Mouse (Mus musculus) midbrain, embryonic 10.5 days (tissue): ENCODE measurements around the gene Pak7. TPM values are rescaled to one million over a fixed set of nuclear protein-coding genes. Genes with fewer than 3 reads are reported as not detected.
"Not testable (repeated sequence)": the region's sequence is repeated elsewhere in the genome, so short reads cannot be mapped to it uniquely, and the experiment has no call there.

Source experiments
- DNase-seq: peaks from one replicate; pipeline ENCODE4 v3.0.0-alpha.2; 2017; ENCODE audit warnings: low spot score
- H3K27ac ChIP-seq: fragments of 300-500 bp; sonication (generic); replicated peaks from 2 replicates; pipeline ENCODE4 v1.5.1; 2016; ENCODE audit warnings: mild to moderate bottlenecking
- H3K27me3 ChIP-seq: fragments of 300-500 bp; sonication (generic); 2 replicates; pipeline ENCODE4 v1.6.1; 2016; ENCODE audit warnings: low read depth, mild to moderate bottlenecking; ENCODE audit not compliant: poor library complexity, severe bottlenecking
- H3K36me3 ChIP-seq: fragments of 300-500 bp; sonication (generic); 2 replicates; pipeline ENCODE4 v1.6.1; 2016; ENCODE audit warnings: mild to moderate bottlenecking, moderate library complexity
- H3K4me1 ChIP-seq: fragments of 300-500 bp; sonication (generic); 2 replicates; pipeline ENCODE4 v1.6.1; 2016
- H3K4me3 ChIP-seq: fragments of 300-500 bp; sonication (generic); 2 replicates; pipeline ENCODE4 v1.5.1; 2016; ENCODE audit warnings: mild to moderate bottlenecking, moderate library complexity
- H3K9me3 ChIP-seq: fragments of 300-500 bp; sonication (generic); replicated peaks from 2 replicates; pipeline ENCODE4 v1.6.1; 2016; ENCODE audit warnings: mild to moderate bottlenecking
- WGBS: fragments of 180-500 bp; shearing (Covaris S2); methylation state at CpG from one replicate; pipeline ENCODE4 v1.1.7; 2016; 5-methylcytosine and 5-hydroxymethylcytosine counted together
- polyA plus RNA-seq: library from polyadenylated mRNA; unstranded; fragments of >200 nt; fragmentation: Nextera tagmentation; extraction: Ambion mirVana; gene quantifications from 2 replicates; pipeline ENCODE4 v1.2.1, GENCODE M21; 2016

The Pak7 gene
- 2.9 and 6.3 TPM in 2 replicates for polyA plus RNA-seq

DNA sequence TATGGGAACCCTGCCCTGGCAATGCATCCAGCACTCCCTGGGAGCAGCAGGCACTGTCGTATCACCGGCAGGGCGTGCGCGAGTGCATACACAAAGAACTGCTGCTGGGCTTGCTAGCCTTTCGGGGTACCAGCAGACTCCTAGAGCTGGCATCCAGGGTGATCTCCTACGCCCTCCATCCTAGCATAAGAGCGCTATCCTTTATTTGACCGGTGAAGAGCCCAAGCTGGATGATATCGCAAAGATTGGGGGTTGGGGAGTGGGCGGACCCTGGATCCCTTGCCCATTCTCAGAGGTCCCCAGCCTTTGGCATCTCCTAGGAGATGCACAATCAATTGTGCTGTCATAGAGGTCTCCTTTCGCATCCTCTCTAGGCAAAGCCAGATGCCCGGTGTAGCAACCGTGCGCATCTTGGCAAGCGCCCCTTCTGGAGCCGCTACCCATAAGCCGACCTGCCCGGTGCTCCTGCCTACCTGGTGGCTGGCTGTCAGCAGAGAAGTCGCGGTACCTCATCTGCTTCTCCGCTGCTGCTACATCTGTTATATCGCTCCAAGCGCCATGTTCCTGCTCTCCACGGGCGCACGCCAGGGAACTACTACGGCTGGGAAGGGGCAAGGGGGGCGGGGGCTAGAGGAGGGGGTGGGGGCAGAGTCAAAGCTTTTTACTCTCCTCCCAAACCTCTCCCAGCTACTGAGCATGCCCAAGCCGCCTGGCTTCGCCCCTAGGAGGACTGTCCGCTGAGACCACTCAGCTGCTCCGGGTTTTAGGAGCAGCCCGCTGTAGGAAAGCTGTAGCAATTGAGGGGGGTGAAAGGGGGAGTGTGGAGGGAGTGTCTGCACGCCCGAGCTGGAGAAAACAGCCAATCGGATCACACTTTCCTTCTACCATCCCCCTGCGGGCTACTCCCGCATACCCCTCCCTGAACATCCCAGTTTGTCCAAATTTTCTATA is at the start of gene Pak7:
TSS of gene Pak7 (minus strand) at position 787 of the 951 bp plus-strand sequence.
- no peaks in the 10 kb centered on the region for H3K36me3 ChIP-seq
- H3K4me1 ChIP-seq, result peaks cover 12% of the 10 kb centered on the region
- peaks cover 24% of the 10 kb centered on the region for H3K27me3 ChIP-seq
- peak; percentile 88 for DNase-seq
- under 1% methylated on average over 39 of the region's 39 CpGs for WGBS
- no peaks in the 10 kb centered on the region for H3K9me3 ChIP-seq
- H3K27ac ChIP-seq, result peak within 1 kb of the TSS; percentile 83
- peak within 1 kb of the TSS; percentile 72 for H3K4me3 ChIP-seq

DNA sequence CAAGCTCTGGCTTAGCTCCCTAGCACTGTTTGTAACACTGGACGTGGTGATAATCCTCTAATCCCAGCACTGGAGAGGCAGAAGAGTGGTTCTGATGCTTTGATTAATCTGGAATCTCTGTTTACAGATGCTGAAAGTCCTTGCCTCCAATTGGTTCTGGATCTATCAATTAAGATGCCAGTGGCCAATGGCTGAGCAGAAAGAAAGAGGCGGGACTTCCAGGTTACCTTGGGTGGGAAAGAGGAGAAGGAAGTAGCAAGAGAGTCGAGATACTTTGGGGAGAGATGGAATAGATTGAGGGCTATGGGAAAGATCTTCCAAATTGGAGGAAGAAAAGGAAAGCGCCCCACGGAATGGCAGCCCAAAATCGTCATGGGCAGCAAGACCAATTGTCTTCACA is 37.8 kb upstream of the Pak7 start:
- Histone ChIP-seq H3K9me3 (no peaks in the 10 kb centered on the region), H3K4me1 (no peaks in the 10 kb centered on the region), H3K4me3 (no peak overlapping the region), H3K27ac (no peak overlapping the region), H3K36me3 (no peaks in the 10 kb centered on the region), H3K27me3 (no peaks in the 10 kb centered on the region)
- DNase-seq, result no peak
- WGBS, result 78% methylated on average over 6 of the region's 6 CpGs

- Histone ChIP-seq H3K4me3 (no peak overlapping the region), H3K9me3 (no peaks in the 10 kb centered on the region), H3K36me3 (no peaks in the 10 kb centered on the region), H3K27ac (no peak overlapping the region), H3K27me3 (no peaks in the 10 kb centered on the region), H3K4me1 (no peaks in the 10 kb centered on the region)
- DNase-seq, result no peak
- WGBS, result 86% methylated on average over 1 of the region's 1 CpGs
Observed at GRCm38 (mm10) chr2:136419543-136419942, 31.8 kb upstream of the Pak7 start.

DNA sequence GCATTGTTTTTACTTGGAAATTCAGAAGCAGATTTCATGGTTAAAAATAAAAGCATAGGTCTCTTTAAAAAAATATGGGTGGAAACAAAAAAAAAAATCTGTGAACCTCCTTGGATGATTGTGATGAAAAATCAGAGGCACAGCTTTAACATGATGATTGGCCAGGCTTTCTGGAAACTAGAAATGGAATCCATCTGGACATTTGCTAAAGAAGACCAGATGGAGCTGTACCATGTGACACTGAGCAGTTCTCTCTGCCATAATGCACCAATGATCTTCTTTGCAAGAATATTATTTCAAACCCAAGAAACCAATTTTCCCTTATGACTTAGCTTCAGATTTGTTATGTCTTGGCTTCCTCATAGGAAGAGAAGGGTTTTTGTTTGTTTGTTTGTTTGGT is 28.6 kb upstream of the Pak7 start:
- no peak overlapping the region for H3K27ac ChIP-seq
- H3K9me3 ChIP-seq, result no peaks in the 10 kb centered on the region
- H3K27me3 ChIP-seq, result no peaks in the 10 kb centered on the region
- H3K36me3 ChIP-seq, result no peaks in the 10 kb centered on the region
- no peak overlapping the region for H3K4me3 ChIP-seq
- DNase-seq, result no peak
- no peaks in the 10 kb centered on the region for H3K4me1 ChIP-seq

GRCm38 (mm10) chr2:136402587-136402986 is 14.8 kb upstream of the Pak7 start:
- Histone ChIP-seq H3K27ac (no peak overlapping the region), H3K36me3 (no peaks in the 10 kb centered on the region), H3K4me3 (no peak overlapping the region), H3K4me1 (no peaks in the 10 kb centered on the region), H3K27me3 (no peaks in the 10 kb centered on the region), H3K9me3 (no peaks in the 10 kb centered on the region)
- no peak for DNase-seq
- 82% methylated on average over 4 of the region's 4 CpGs for WGBS

- Histone ChIP-seq H3K27ac (no peak overlapping the region), H3K4me3 (no peak overlapping the region), H3K36me3 (no peaks in the 10 kb centered on the region), H3K9me3 (no peaks in the 10 kb centered on the region), H3K27me3 (no peaks in the 10 kb centered on the region), H3K4me1 (peaks cover 5% of the 10 kb centered on the region; the same call in 1 of the 2 replicates)
- DNase-seq, result no peak
- 61% methylated on average over 3 of the region's 3 CpGs for WGBS
Observed at GRCm38 (mm10) chr2:136375318-136375717, 12.4 kb downstream of the Pak7 start.

DNA sequence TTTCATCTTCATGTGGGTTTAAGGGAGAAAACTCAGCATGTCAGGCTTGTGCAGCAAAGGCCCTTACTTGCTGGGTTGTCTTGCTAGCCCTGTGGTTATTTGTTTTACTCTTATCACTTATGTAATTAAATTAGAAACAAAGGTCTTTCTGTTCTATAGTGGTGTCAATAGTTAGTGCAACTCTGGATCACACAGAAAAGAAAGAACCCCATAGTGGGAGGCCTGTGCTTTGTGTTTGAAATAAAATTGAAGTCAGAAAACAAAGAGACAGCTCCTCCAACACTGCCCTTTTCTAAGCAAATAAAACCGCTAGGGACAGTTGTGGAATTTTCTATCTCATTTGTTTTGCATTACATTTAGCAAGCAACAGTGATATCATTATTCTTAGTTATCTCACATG is 15.4 kb downstream of the Pak7 start:
- Histone ChIP-seq H3K36me3 (no peaks in the 10 kb centered on the region), H3K9me3 (no peaks in the 10 kb centered on the region)
- WGBS, result 64% methylated on average over 1 of the region's 1 CpGs

DNA sequence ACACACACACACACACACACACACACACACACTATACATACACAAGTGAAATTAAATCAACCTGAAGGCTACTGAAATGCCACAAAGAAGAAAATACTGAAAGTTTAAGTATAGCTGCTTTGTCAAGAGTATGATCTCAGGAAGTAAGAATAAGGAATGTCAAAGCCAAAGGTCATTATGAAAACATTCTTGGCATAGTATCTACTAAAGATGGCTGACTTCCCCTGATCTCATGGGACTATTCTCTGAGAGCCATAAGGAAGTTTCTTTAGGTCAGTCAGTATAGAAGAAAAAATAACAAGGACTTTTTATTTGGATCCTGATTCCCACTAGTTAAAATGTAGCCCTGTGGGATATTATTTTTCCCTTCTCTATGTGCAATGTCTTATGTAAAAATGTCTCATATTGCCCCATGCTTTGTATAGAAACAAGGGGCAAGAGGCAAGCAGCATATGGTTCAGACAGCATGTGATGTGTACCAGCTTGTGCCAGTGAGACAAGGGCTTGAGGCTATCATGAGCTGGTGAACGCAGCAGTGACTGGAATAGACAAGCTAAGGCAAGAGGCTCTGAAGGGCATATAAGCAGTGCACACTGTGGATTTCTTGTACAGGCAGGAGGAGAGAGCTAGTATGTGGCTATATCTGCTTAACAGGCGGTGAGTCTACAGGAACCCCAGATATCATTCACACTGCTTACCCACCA is 36.2 kb downstream of the Pak7 start:
- no peak overlapping the region for H3K4me3 ChIP-seq
- no peaks in the 10 kb centered on the region for H3K4me1 ChIP-seq
- no peaks in the 10 kb centered on the region for H3K27me3 ChIP-seq
- H3K27ac ChIP-seq, result no peak overlapping the region
- no peaks in the 10 kb centered on the region for H3K9me3 ChIP-seq
- no peaks in the 10 kb centered on the region for H3K36me3 ChIP-seq
- WGBS, result 89% methylated on average over 2 of the region's 2 CpGs
- DNase-seq, result no peak

More for the DNA sequence above, 15.4 kb downstream of the Pak7 start:
- DNase-seq, result no peak
- Histone ChIP-seq H3K4me1 (peaks cover 5% of the 10 kb centered on the region; the same call in 1 of the 2 replicates), H3K27ac (no peak overlapping the region), H3K4me3 (no peak overlapping the region), H3K27me3 (no peaks in the 10 kb centered on the region)

DNA sequence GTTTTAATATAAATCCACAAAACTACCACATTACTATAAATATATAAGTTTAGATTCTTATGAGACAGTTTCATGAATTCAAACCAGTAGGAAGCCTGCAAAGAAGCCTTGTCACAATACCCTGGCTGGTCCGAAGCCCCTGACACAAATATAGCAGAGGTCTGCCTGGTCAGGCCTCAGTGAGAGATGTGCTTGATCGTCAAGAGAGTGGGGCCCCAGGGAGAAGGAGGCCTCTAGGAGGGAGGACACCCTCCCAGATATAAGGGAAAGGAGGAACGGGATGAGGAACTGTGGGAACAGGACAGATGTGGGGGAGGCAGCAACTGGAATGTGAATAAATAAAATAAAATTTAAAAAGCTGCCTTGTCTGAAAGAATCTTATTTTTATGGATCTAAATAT is 37.3 kb downstream of the Pak7 start:
- Histone ChIP-seq H3K36me3 (no peaks in the 10 kb centered on the region), H3K27me3 (no peaks in the 10 kb centered on the region), H3K4me1 (no peaks in the 10 kb centered on the region), H3K9me3 (no peaks in the 10 kb centered on the region), H3K27ac (no peak overlapping the region), H3K4me3 (no peak overlapping the region)
- DNase-seq, result no peak
- 82% methylated on average over 3 of the region's 3 CpGs for WGBS

- no peak overlapping the region for H3K4me3 ChIP-seq
- H3K36me3 ChIP-seq, result no peaks in the 10 kb centered on the region
- DNase-seq, result no peak
- H3K27ac ChIP-seq, result no peak overlapping the region
- H3K9me3 ChIP-seq, result no peaks in the 10 kb centered on the region
- H3K27me3 ChIP-seq, result no peaks in the 10 kb centered on the region
- 87% methylated on average over 8 of the region's 8 CpGs for WGBS
- H3K4me1 ChIP-seq, result no peaks in the 10 kb centered on the region
Observed at GRCm38 (mm10) chr2:136349671-136350275, 38.0 kb downstream of the Pak7 start.

DNA sequence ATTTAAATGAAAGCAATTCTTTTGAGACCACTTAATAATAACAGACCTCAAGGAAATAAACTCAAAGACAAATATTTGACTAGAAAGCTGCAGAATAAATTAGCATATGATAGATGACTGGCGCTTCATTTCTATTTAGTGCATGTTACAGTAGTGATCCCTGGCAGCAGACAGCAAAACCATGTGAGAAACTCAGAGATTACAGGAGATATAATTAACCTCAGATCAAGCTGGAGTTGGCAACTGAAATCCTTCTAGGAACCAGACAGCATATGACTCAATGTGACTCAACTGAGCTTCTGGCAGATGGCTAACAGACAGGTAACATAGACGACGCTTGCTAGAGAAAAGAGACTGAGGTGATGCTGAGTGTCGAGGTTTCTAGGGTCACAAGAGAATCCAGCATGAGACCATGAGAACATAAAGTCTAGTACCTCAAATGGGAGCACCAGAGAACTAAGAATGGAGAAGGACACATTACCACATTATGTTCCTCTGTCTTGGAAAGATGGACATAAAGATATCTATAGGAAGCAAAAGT is 43.5 kb downstream of the Pak7 start:
- H3K27ac ChIP-seq, DNase-seq, H3K27me3 ChIP-seq, H3K4me1 ChIP-seq, H3K9me3 ChIP-seq, H3K4me3 ChIP-seq, H3K36me3 ChIP-seq: not testable (repeated sequence)
- WGBS, result 91% methylated on average over 4 of the region's 4 CpGs

DNA sequence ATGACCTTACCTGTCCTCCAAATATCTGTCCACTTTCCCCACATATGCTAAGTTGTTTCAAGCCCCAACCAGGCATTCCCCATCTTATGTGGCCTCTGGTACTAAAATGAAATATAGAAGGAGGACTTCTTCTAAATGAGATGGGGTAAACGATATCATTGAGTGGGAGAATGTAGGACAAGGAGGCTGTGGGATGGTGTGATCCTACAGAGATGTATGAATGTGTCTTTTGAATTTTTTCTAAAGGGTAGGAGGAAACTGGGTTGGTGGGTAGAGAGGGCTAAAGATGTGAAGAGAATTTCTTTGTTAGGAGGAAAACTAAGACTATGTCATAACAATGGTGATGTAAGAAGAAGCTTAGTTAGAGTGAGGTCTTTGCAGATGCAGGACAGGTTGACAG is 57.8 kb downstream of the Pak7 start:
- no peak overlapping the region for H3K4me3 ChIP-seq
- H3K27ac ChIP-seq, result no peak overlapping the region
- no peak for DNase-seq
- no peaks in the 10 kb centered on the region for H3K36me3 ChIP-seq
- H3K9me3 ChIP-seq, result no peaks in the 10 kb centered on the region
- WGBS, result 74% methylated on average over 1 of the region's 1 CpGs
- H3K27me3 ChIP-seq, result no peaks in the 10 kb centered on the region
- H3K4me1 ChIP-seq, result no peaks in the 10 kb centered on the region
